ENCODE assay signal across 9 mouse cellular contexts in genomic region chr3:88215553-88216004, GRCm38 (mm10). TPM values are rescaled to one million over a fixed set of nuclear protein-coding genes. Genes with fewer than 3 reads are reported as not detected.
DNase-seq lines count a peak whose midpoint lies in the region; ATAC-seq and TF ChIP-seq lines count a peak whose summit lies in the region.
"Had no signal": no experiment of that assay in that cellular context is flagged by ENCODE, and none has a peak within 500 bp of the region (broad histone marks: within the 10 kb centered on the region; RNA-seq: fewer than 3 reads in every experiment).

No protein-coding gene starts in this region.

- WGBS in lung, adult 2 months = under 1% methylated on average over 23 of the region's 23 CpGs
- 4% methylated on average over 23 of the region's 23 CpGs for WGBS in hindbrain, embryonic 16.5 days
- WGBS in midbrain, embryonic 13.5 days = 3% methylated on average over 23 of the region's 23 CpGs

- peak overlapping the region; percentile 91 for H3K27ac ChIP-seq in hindbrain, embryonic 16.5 days (ENCODE audit: low read depth, low read length)
- H3K27ac ChIP-seq in midbrain, embryonic 13.5 days = peak overlapping the region; percentile 96

- peak overlapping the region; percentile 2 for H3K4me3 ChIP-seq in lung, adult 2 months (replicated peaks; ENCODE audit: extremely low read depth, low read depth, low read length)
- H3K4me3 ChIP-seq in hindbrain, embryonic 16.5 days (ENCODE audit: low read length) = peak overlapping the region; percentile 49
- peak overlapping the region; percentile 67 for H3K4me3 ChIP-seq in midbrain, embryonic 13.5 days (replicated peaks)

- peak overlapping the region; percentile 73 for H3K9ac ChIP-seq in hindbrain, embryonic 16.5 days (ENCODE audit: low read depth, low read length)
- H3K9ac ChIP-seq in midbrain, embryonic 13.5 days (replicated peaks) = peak overlapping the region; percentile 96

- peak overlapping the region; percentile 71 for H3K4me2 ChIP-seq in hindbrain, embryonic 16.5 days (ENCODE audit: low read length)
- peak overlapping the region; percentile 74 for H3K4me2 ChIP-seq in midbrain, embryonic 13.5 days (replicated peaks)

- no peak for ATAC-seq in hindbrain, embryonic 16.5 days
- ATAC-seq in midbrain, embryonic 13.5 days = no peak
- ATAC-seq in erythroblast, adult 5-6 weeks (replicated peaks; ENCODE audit: low FRiP score, poor library complexity, severe bottlenecking) = no peak
- no peak; the same call in 1 of the 2 replicates for ATAC-seq in frontal cortex, adult (ENCODE audit: low TSS enrichment)

- peaks cover 3% of the 10 kb centered on the region; the same call in 1 of the 2 replicates for H3K36me3 ChIP-seq in hindbrain, embryonic 16.5 days (ENCODE audit: control insufficient read depth, insufficient read depth, low read length)
- peaks cover 22% of the 10 kb centered on the region for H3K36me3 ChIP-seq in midbrain, embryonic 13.5 days

- H3K27me3 ChIP-seq in hindbrain, embryonic 16.5 days (replicated peaks; ENCODE audit: control insufficient read depth, insufficient read depth, low read length) = no peaks in the 10 kb centered on the region; the same call in 1 of the 2 replicates
- H3K27me3 ChIP-seq in midbrain, embryonic 13.5 days = peaks cover 93% of the 10 kb centered on the region

- H3K4me1 ChIP-seq in lung, adult 2 months (ENCODE audit: control insufficient read depth, insufficient read depth, low read length) = peaks cover 8% of the 10 kb centered on the region
- H3K4me1 ChIP-seq in hindbrain, embryonic 16.5 days (ENCODE audit: control insufficient read depth, insufficient read depth, low read depth, low read length) = peaks cover 42% of the 10 kb centered on the region
- H3K4me1 ChIP-seq in midbrain, embryonic 13.5 days (replicated peaks) = peaks cover 88% of the 10 kb centered on the region

- TF ChIP-seq POLR2A in lung, adult 2 months (IDR thresholded peaks at IDR 0.05; ENCODE audit: borderline replicate concordance, extremely low read depth, low read depth, low read length) = no peak

- DNase-seq in lung, adult 2 months = no peak
- no peak for DNase-seq in lung, adult 18-20 months
- peak; percentile 73 for DNase-seq in cerebellum, adult 9-11 months
- DNase-seq in kidney, postnatal 36 days = no peak

- no peaks in the 10 kb centered on the region for H3K9me3 ChIP-seq in hindbrain, embryonic 16.5 days (ENCODE audit: control insufficient read depth, low read length)
- H3K9me3 ChIP-seq in midbrain, embryonic 13.5 days = no peaks in the 10 kb centered on the region

- TF ChIP-seq CTCF in lung, adult 2 months (IDR thresholded peaks at IDR 0.05; ENCODE audit: insufficient read depth, low read length) = no peak

RNA-seq across cellular contexts. Expression of gene Rhbg, which starts 38.9 kb away (rescaled TPM):
- 8.2 and 14.5 TPM in 2 replicates for polyA plus RNA-seq in lung, adult 2 months (2012; rRNA removed)
- polyA plus RNA-seq in hindbrain, embryonic 16.5 days (2015; fragmentation: Nextera tagmentation; extraction: Ambion mirVana) = 0.52 and 0.99 TPM in 2 replicates
- polyA plus RNA-seq in midbrain, embryonic 13.5 days (2015; fragmentation: Nextera tagmentation; extraction: Ambion mirVana) = 0.12 TPM in 1 of 2 replicates, not detected in the other
- not detected in 2 replicates for total RNA-seq in erythroblast, adult 5-6 weeks (2015; ENCODE audit: low replicate concordance)
- not detected in 2 replicates for total RNA-seq in erythroblast, adult 5-6 weeks (2017; ENCODE audit: low replicate concordance)
- total RNA-seq: neutrophil, adult 5-6 weeks had no signal

Comparison
In these comparisons a context has a peak if more than half of its experiments do, and no peak if none do; other contexts are left out.
1. H3K4me3 ChIP-seq: peak in every context shown above with its lines; median percentile 67 in midbrain, embryonic 13.5 days; 49 in hindbrain, embryonic 16.5 days; 2 in lung, adult 2 months.